Mouse (Mus musculus) kidney, postnatal 0 days (tissue): Measurements from ENCODE around the gene Lctl. TPM values are rescaled to one million over a fixed set of nuclear protein-coding genes. Genes with fewer than 3 reads are reported as not detected.

Source experiments
- ATAC-seq: fragments of 200-750 bp; cut with Nextera tagmentation; replicated peaks from 2 replicates; pipeline ENCODE4 v1.8.0; 2017; ENCODE audit warnings: low read depth, moderate number of reproducible peaks, moderate TSS enrichment, moderate library complexity; ENCODE audit not compliant: low FRiP score
- DNase-seq: peaks from one replicate; pipeline ENCODE4 v3.0.0-alpha.2; 2016; ENCODE audit warnings: low spot score
- H3K27ac ChIP-seq: fragments of 300-500 bp; sonication (generic); 2 replicates; pipeline ENCODE4 v1.5.1; 2014; ENCODE audit warnings: mild to moderate bottlenecking
- H3K27me3 ChIP-seq: fragments of 300-500 bp; sonication (generic); 2 replicates; pipeline ENCODE4 v1.6.1; 2014; ENCODE audit warnings: low read length, mixed read lengths; ENCODE audit not compliant: insufficient read depth
- H3K36me3 ChIP-seq: fragments of 300-500 bp; sonication (generic); 2 replicates; pipeline ENCODE4 v1.6.1; 2014; ENCODE audit warnings: low read length, mixed read lengths; ENCODE audit not compliant: insufficient read depth
- H3K4me1 ChIP-seq: fragments of 300-500 bp; sonication (generic); replicated peaks from 2 replicates; pipeline ENCODE4 v1.6.1; 2014; ENCODE audit warnings: antibody characterized with exemption, low read length, mixed read lengths; ENCODE audit not compliant: insufficient read depth
- H3K4me2 ChIP-seq: fragments of 300-500 bp; sonication (generic); 2 replicates; pipeline ENCODE4 v1.6.1; 2014; ENCODE audit warnings: mild to moderate bottlenecking, low read length, moderate library complexity, mixed read lengths
- H3K4me3 ChIP-seq: fragments of 300-500 bp; sonication (generic); replicated peaks from 2 replicates; pipeline ENCODE4 v1.5.1; 2014; ENCODE audit warnings: low read depth, low read length
- H3K9ac ChIP-seq: fragments of 300-500 bp; sonication (generic); 2 replicates; pipeline ENCODE4 v1.6.1; 2014; ENCODE audit warnings: low read depth, low read length
- H3K9me3 ChIP-seq: fragments of 300-500 bp; sonication (generic); replicated peaks from 2 replicates; pipeline ENCODE4 v1.6.1; 2016; ENCODE audit warnings: low read length, inconsistent platforms, mixed read lengths
- CTCF ChIP-seq: IDR thresholded peaks from 2 replicates; pipeline ENCODE4 v1.5.1; 2016; ENCODE audit warnings: antibody characterized with exemption, low read depth, mild to moderate bottlenecking, moderate library complexity
- WGBS: fragments of 180-500 bp; shearing (Covaris S2); extraction: QIAGEN DNeasy Blood & Tissue Kit; methylation state at CpG from one replicate; pipeline ENCODE4 v1.1.7; 2014; 5-methylcytosine and 5-hydroxymethylcytosine counted together
- polyA plus RNA-seq: library from polyadenylated mRNA; unstranded; fragments of >200 nt; fragmentation: Nextera tagmentation; extraction: Ambion mirVana; gene quantifications from 2 replicates; pipeline ENCODE4 v1.2.1, GENCODE M21; 2015

The Lctl gene
- polyA plus RNA-seq, 1 experiment from 2014 or later: 0.29 TPM

DNA sequence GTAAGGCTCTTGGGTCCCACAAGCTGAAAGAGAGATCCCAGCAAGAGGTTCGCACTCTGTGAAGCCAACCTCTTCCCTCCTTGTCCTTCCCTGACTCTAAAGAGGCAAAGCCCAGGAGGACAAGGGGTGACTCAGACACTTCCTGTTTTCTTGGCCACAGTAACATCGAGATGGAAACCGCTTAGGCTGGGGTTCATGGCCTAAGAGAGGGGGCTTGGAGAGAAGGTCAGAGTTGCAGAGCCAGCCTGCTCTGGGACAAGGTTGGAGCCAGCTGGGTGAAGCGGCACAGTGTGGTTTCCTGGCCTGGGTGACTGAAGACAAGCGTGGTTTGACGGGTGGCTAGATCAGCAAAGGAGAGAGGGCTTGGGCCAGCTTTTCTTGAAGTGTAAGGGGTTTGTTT is 11.6 kb upstream of the Lctl start:
- DNase-seq: no peak
- WGBS: 67% methylated on average over 6 of the region's 6 CpGs
- H3K27me3 ChIP-seq: no peaks in the 10 kb centered on the region

DNA sequence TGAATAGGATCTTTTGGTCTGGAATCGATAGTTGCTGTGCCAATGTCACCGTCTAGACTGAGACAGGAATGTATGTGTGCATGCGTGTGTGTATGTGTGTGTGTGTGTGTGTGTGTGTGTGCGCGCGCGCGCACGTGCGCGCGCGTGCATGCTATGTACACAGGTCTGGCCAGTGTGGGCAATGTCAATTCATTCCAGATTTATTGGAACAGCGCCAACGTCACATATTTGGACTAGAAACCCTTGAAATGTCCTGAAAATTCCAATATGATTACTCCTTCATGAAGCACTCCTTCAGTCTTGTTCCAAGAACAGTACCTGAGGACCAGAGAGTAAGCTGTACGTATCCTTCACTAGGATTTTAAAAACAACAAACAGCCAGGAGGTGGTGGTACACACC is 6.4 kb upstream of the Lctl start:
- no peaks in the 10 kb centered on the region for H3K9me3 ChIP-seq
- WGBS: 93% methylated on average over 16 of the region's 16 CpGs
- ATAC-seq: no peak
- H3K9ac ChIP-seq: no peak overlapping the region
- no peak overlapping the region for H3K4me3 ChIP-seq
- H3K27me3 ChIP-seq: no peaks in the 10 kb centered on the region
- H3K4me2 ChIP-seq: no peak overlapping the region
- no peak overlapping the region for H3K27ac ChIP-seq
- TF ChIP-seq CTCF: no peak
- DNase-seq: no peak
- H3K36me3 ChIP-seq: no peaks in the 10 kb centered on the region
- H3K4me1 ChIP-seq: no peaks in the 10 kb centered on the region; the same call in 1 of the 2 replicates

More for the DNA sequence above, 11.6 kb upstream of the Lctl start:
- no peak overlapping the region for H3K4me2 ChIP-seq
- H3K9ac ChIP-seq: no peak overlapping the region
- no peak overlapping the region for H3K4me3 ChIP-seq
- H3K27ac ChIP-seq: no peak overlapping the region
- no peak for ATAC-seq
- TF ChIP-seq CTCF: no peak
- no peaks in the 10 kb centered on the region for H3K36me3 ChIP-seq
- H3K9me3 ChIP-seq: no peaks in the 10 kb centered on the region
- no peaks in the 10 kb centered on the region; the same call in 1 of the 2 replicates for H3K4me1 ChIP-seq

DNA sequence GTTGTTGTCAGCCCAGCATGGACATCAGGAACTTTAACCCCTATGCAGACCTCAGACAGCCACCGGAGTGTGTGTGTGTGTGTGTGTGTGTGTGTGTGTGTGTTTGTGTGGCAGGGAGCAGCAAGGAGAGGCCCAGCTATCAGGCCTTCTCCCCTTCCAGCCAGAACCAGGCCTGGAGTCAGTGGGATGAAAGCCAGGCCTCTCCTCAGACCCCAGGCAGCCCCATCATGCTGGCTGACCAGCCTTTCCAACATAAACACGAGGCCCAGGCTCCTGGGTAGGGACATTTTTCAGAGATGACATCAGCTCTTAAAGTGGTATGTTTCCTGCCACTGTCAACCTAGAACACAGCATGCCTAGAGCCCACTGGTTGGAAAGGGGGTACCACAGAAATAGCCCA is 2.3 kb upstream of the Lctl start:
- peak; percentile 28 for DNase-seq
- Histone ChIP-seq H3K9me3 (no peaks in the 10 kb centered on the region), H3K36me3 (no peaks in the 10 kb centered on the region), H3K4me2 (no peak overlapping the region), H3K27ac (no peak overlapping the region), H3K27me3 (no peaks in the 10 kb centered on the region), H3K4me3 (no peak overlapping the region), H3K4me1 (no peaks in the 10 kb centered on the region; the same call in 1 of the 2 replicates), H3K9ac (no peak overlapping the region)
- 29% methylated on average over 2 of the region's 2 CpGs for WGBS
- ATAC-seq: no peak
- no peak for TF ChIP-seq CTCF

DNA sequence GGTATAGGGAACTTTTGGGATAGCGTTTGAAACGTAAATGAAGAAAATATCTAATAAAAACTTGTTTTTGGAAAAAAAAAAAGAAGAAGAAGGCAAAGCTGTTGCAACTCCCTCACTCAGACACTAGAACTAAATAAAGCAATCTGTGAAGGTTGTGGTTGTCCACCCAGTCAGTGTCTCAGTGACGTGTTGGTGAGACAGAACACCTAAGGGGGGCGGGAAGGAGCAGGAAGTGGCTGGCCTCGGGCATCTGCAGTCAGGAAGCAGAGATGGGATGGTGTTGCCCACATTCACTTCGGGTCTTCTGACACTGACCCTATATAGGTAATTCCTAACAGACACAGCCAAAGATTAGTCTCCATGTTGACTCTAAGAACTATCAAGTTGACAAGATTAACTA is 1.2 kb upstream of the Lctl start:
- H3K27me3 ChIP-seq: no peaks in the 10 kb centered on the region
- no peaks in the 10 kb centered on the region; the same call in 1 of the 2 replicates for H3K4me1 ChIP-seq
- H3K36me3 ChIP-seq: no peaks in the 10 kb centered on the region
- TF ChIP-seq CTCF: no peak
- H3K27ac ChIP-seq: no peak overlapping the region
- 79% methylated on average over 6 of the region's 6 CpGs for WGBS
- DNase-seq (no peak), ATAC-seq (no peak)
- no peak overlapping the region for H3K9ac ChIP-seq
- H3K9me3 ChIP-seq: no peaks in the 10 kb centered on the region
- no peak overlapping the region for H3K4me3 ChIP-seq
- H3K4me2 ChIP-seq: no peak overlapping the region

DNA sequence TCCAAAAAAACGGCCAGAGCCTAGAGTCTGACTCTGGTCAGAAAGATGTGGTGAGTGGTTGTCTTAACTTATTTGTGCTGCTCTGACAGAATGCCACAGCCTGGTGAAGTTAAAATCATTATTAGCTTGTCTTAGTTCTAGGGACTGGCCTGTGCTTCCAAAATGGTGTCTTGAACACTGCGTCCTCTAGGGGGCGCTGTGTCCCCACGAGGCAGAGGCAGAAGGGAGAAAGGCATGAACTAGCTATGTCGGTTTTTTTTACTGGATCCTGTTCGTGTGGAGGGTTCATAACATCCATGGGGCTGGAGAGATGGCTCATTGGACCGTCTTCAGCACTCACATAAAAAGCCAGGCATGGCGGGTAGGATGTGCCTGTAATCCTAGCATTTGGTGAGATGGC is 3.0 kb downstream of the Lctl start:
- Histone ChIP-seq H3K9me3 (no peaks in the 10 kb centered on the region), H3K27ac (no peak overlapping the region), H3K4me1 (peaks cover 4% of the 10 kb centered on the region; the same call in 1 of the 2 replicates), H3K4me3 (no peak overlapping the region), H3K36me3 (no peaks in the 10 kb centered on the region), H3K9ac (no peak overlapping the region), H3K4me2 (no peak overlapping the region), H3K27me3 (no peaks in the 10 kb centered on the region)
- TF ChIP-seq CTCF: peak; percentile 83
- 37% methylated on average over 8 of the region's 8 CpGs for WGBS
- DNase-seq (peak; percentile 67), ATAC-seq (no peak)

DNA sequence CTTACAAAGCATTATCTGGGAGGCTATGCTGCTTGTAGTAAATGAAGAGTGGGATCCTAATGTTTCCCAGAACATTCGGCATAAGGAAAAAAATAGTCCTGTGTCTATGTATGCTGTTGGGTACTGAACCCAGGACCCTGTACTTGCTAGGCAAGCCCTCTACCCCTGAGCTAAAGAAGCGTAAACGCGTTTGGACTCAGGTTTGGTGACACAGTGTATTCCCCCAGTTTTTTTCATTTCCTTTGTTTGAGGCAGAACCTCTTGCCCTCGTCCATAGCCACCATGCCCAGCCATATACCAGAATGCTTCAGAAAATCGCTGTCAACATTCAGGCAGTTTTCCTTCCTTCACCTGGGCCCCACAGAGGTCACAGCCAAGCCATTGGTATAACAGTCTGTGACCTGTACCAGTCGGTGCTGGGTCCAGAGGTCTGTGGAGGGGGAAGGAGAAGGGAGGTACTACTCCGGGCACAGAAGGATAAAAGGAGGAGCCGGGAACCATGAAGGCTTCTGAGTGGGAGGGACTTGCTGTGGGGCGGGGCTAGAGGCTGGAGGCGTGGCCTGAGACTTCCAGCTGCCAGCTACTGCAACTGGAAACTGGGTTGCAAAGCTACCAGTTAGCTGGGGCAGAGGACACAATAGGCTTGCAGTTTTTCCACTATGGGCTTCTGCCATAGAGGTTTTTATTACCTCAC is 3.8 kb downstream of the Lctl start:
- 0 out of 2 replicates have a peak, but pooled peaks cover 4% of the 10 kb centered on the region for H3K4me1 ChIP-seq
- no peaks in the 10 kb centered on the region for H3K27me3 ChIP-seq
- 37% methylated on average over 11 of the region's 11 CpGs for WGBS
- no peaks in the 10 kb centered on the region for H3K9me3 ChIP-seq
- H3K4me2 ChIP-seq: no peak overlapping the region
- DNase-seq: peak; percentile 67
- no peak overlapping the region for H3K9ac ChIP-seq
- H3K27ac ChIP-seq: no peak overlapping the region
- TF ChIP-seq CTCF: no peak
- H3K4me3 ChIP-seq: no peak overlapping the region
- peak; percentile 83 for ATAC-seq
- no peaks in the 10 kb centered on the region for H3K36me3 ChIP-seq
